10 mouse cellular contexts compared by ENCODE assay signal in the genomic region with DNA sequence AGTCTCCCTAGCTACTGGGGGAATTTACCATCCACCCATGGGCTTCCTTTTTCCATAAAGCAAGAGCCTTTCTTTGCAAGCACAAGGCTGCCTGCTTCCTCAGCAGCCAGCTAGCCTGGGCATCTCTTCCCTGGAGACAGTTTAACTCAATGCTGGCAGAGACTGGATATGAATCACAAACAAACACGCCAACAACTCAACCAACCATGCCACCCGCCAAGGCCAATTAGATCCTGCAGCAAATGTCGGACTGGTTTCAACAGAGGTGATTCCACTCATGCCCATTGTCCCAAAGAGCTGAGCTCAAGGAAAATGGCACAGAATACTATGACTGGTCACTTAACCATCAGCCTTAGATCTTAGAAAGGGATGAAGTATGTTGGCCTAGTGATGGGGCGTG.
"Had no signal": no experiment of that assay in that cellular context is flagged by ENCODE, and none has a peak within 500 bp of the region (broad histone marks: within the 10 kb centered on the region; RNA-seq: fewer than 3 reads in every experiment).

No protein-coding gene starts in this region.

- DNase-seq: kidney, postnatal 14 days; lung, embryonic 14.5 days; lung, postnatal 10 days; lung, postnatal 4 days; midbrain, embryonic 14.5 days; retina, postnatal 1 day; right cerebral cortex, postnatal 4 days; spleen, adult 18-20 months; thymus, adult 18-20 months; thymus, postnatal 14 days had no signal
